Mouse (Mus musculus): Measurements from ENCODE around the gene Ift80.
"Not testable (repeated sequence)": the region's sequence is repeated elsewhere in the genome, so short reads cannot be mapped to it uniquely, and the experiment has no call there.

The Ift80 gene

GRCm38 (mm10) chr3:68957413-68957812, 47.0 kb downstream of the Ift80 start:
- Histone ChIP-seq H3K36me3 (ENCODE audit: insufficient read depth, low read length) (peaks cover 19% of the 10 kb centered on the region), H3K9me3 (ENCODE audit: low read length) (no peaks in the 10 kb centered on the region), H3K4me1 (replicated peaks; ENCODE audit: low read depth, low read length) (no peaks in the 10 kb centered on the region), H3K27me3 (ENCODE audit: insufficient read depth, low read length) (no peaks in the 10 kb centered on the region), H3K4me3 (replicated peaks; ENCODE audit: low read length) (no peak overlapping the region)
- no peak for TF ChIP-seq POU5F1 (IDR thresholded peaks at IDR 0.05; ENCODE audit: borderline replicate concordance, low read length)
- no peak for TF ChIP-seq NANOG (IDR thresholded peaks at IDR 0.05; ENCODE audit: borderline replicate concordance, low read length)
- TF ChIP-seq CTCF (conservative IDR thresholded peaks at IDR 0.05; ENCODE audit: low read length): no peak

- Histone ChIP-seq H3K36me3 (ENCODE audit: insufficient read depth, low read length) (peaks cover 15% of the 10 kb centered on the region), H3K27me3 (ENCODE audit: insufficient read depth, low read length) (no peaks in the 10 kb centered on the region), H3K9me3 (ENCODE audit: low read length) (no peaks in the 10 kb centered on the region), H3K4me1 (replicated peaks; ENCODE audit: low read depth, low read length) (no peaks in the 10 kb centered on the region), H3K4me3 (replicated peaks; ENCODE audit: low read length) (no peak overlapping the region)
- TF ChIP-seq CTCF (conservative IDR thresholded peaks at IDR 0.05; ENCODE audit: low read length) (no peak), NANOG (IDR thresholded peaks at IDR 0.05; ENCODE audit: borderline replicate concordance, low read length) (no peak), POU5F1 (IDR thresholded peaks at IDR 0.05; ENCODE audit: borderline replicate concordance, low read length) (no peak)
Observed at GRCm38 (mm10) chr3:68956454-68956853, 47.9 kb downstream of the Ift80 start.

- peak; percentile 68 for TF ChIP-seq CTCF (conservative IDR thresholded peaks at IDR 0.05; ENCODE audit: low read length)
- no peak for TF ChIP-seq POU5F1 (IDR thresholded peaks at IDR 0.05; ENCODE audit: borderline replicate concordance, low read length)
- TF ChIP-seq NANOG (IDR thresholded peaks at IDR 0.05; ENCODE audit: borderline replicate concordance, low read length): no peak
- Histone ChIP-seq H3K36me3 (ENCODE audit: insufficient read depth, low read length) (peaks cover 10% of the 10 kb centered on the region), H3K27me3 (ENCODE audit: insufficient read depth, low read length) (no peaks in the 10 kb centered on the region), H3K4me3 (replicated peaks; ENCODE audit: low read length) (no peak overlapping the region), H3K9me3 (ENCODE audit: low read length) (no peaks in the 10 kb centered on the region), H3K4me1 (replicated peaks; ENCODE audit: low read depth, low read length) (no peaks in the 10 kb centered on the region)
Observed at GRCm38 (mm10) chr3:68954487-68954886, 49.9 kb downstream of the Ift80 start.

- no peak overlapping the region for H3K4me3 ChIP-seq (replicated peaks; ENCODE audit: low read length)
- no peaks in the 10 kb centered on the region for H3K9me3 ChIP-seq (ENCODE audit: low read length)
- H3K27me3 ChIP-seq (ENCODE audit: insufficient read depth, low read length): no peaks in the 10 kb centered on the region
- H3K4me1 ChIP-seq (replicated peaks; ENCODE audit: low read depth, low read length): no peaks in the 10 kb centered on the region
- H3K36me3 ChIP-seq (ENCODE audit: insufficient read depth, low read length): peaks cover 10% of the 10 kb centered on the region
- TF ChIP-seq POU5F1 (IDR thresholded peaks at IDR 0.05; ENCODE audit: borderline replicate concordance, low read length) (no peak), NANOG (IDR thresholded peaks at IDR 0.05; ENCODE audit: borderline replicate concordance, low read length) (no peak), CTCF (conservative IDR thresholded peaks at IDR 0.05; ENCODE audit: low read length) (no peak)
Observed at GRCm38 (mm10) chr3:68952707-68953106, 51.7 kb downstream of the Ift80 start.

GRCm38 (mm10) chr3:68951971-68952370, 52.4 kb downstream of the Ift80 start:
- H3K9me3 ChIP-seq (ENCODE audit: low read length); H3K36me3 ChIP-seq (ENCODE audit: insufficient read depth, low read length): not testable (repeated sequence)

DNA sequence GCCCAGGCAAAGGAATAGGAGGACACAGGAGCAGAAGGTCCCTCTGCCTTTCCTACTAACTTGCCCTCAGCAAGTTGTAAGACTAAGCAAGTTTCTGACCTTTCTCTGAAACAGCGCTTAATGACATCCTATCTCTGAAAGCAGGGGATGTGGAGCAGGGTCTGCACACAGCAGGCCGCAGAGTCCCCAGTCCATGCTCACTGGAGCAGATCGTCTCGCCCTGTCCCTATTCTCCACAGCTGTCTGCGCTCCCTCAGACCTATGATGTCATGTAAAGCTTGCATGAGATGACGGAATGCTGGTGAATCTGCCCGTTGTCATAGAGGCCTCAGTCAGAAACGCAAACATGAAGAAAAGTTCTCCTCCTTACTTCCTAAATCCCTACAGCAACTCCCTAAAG, 55.0 kb downstream of the Ift80 start:
- TF ChIP-seq NANOG (IDR thresholded peaks at IDR 0.05; ENCODE audit: borderline replicate concordance, low read length) (no peak), POU5F1 (IDR thresholded peaks at IDR 0.05; ENCODE audit: borderline replicate concordance, low read length) (no peak), CTCF (conservative IDR thresholded peaks at IDR 0.05; ENCODE audit: low read length) (no peak)
- no peaks in the 10 kb centered on the region for H3K9me3 ChIP-seq (ENCODE audit: low read length)
- no peaks in the 10 kb centered on the region for H3K27me3 ChIP-seq (ENCODE audit: insufficient read depth, low read length)

More at GRCm38 (mm10) chr3:68951971-68952370, 52.4 kb downstream of the Ift80 start:
- not testable (repeated sequence) for H3K27me3 ChIP-seq (ENCODE audit: insufficient read depth, low read length); H3K4me3 ChIP-seq (replicated peaks; ENCODE audit: low read length); H3K4me1 ChIP-seq (replicated peaks; ENCODE audit: low read depth, low read length)

DNA sequence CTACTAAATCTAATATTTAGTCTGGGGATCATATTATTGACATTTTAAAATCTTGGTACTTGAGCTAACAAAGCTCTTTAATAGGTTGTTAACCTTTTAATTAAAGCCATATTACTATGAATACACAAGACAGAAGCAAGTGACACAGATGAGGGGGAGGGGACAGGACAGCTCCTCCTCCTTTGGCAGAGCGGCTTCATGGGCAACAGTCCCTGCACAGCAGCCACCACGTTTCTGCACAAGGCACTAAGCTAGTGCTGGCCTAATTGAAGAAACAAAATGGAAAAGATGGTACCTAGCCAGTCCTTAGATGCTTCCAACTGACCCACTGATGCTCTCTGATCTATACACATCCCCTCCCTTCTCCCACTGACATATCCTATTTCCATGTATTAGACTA, 55.5 kb downstream of the Ift80 start:
- Histone ChIP-seq H3K36me3 (ENCODE audit: insufficient read depth, low read length) (peaks cover 4% of the 10 kb centered on the region), H3K27me3 (ENCODE audit: insufficient read depth, low read length) (no peaks in the 10 kb centered on the region)

More for the DNA sequence above, 55.0 kb downstream of the Ift80 start:
- H3K4me1 ChIP-seq (replicated peaks; ENCODE audit: low read depth, low read length): peaks cover 5% of the 10 kb centered on the region; the same call in 1 of the 2 replicates
- peaks cover 4% of the 10 kb centered on the region for H3K36me3 ChIP-seq (ENCODE audit: insufficient read depth, low read length)
- no peak overlapping the region for H3K4me3 ChIP-seq (replicated peaks; ENCODE audit: low read length)

DNA sequence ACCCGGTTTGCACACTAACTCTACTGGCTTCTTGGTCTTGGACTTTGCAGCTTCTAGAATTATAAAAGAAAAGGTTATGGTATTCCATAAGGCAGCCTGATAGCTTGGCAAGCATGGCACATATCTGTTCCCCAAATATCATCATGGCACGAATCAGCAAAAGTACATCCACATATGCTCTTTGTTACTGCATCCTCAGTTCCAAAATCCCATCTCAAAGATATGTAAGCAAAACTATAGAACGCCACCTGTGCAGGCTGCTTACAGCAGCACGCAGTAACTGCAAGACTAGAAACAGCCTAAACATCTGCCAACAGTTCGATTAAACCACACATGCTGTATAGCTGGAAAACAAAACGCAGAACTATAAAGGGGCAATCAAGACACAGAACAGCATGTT, 62.5 kb downstream of the Ift80 start:
- Histone ChIP-seq H3K9me3 (ENCODE audit: low read length) (no peaks in the 10 kb centered on the region), H3K4me1 (replicated peaks; ENCODE audit: low read depth, low read length) (peaks cover 19% of the 10 kb centered on the region), H3K36me3 (ENCODE audit: insufficient read depth, low read length) (peaks cover 9% of the 10 kb centered on the region; the same call in 1 of the 2 replicates), H3K4me3 (replicated peaks; ENCODE audit: low read length) (no peak overlapping the region), H3K27me3 (ENCODE audit: insufficient read depth, low read length) (no peaks in the 10 kb centered on the region)
- no peak for TF ChIP-seq CTCF (conservative IDR thresholded peaks at IDR 0.05; ENCODE audit: low read length)
- no peak for TF ChIP-seq NANOG (IDR thresholded peaks at IDR 0.05; ENCODE audit: borderline replicate concordance, low read length)
- no peak for TF ChIP-seq POU5F1 (IDR thresholded peaks at IDR 0.05; ENCODE audit: borderline replicate concordance, low read length)

More for the DNA sequence above, 55.5 kb downstream of the Ift80 start:
- TF ChIP-seq CTCF (conservative IDR thresholded peaks at IDR 0.05; ENCODE audit: low read length) (no peak), POU5F1 (IDR thresholded peaks at IDR 0.05; ENCODE audit: borderline replicate concordance, low read length) (no peak), NANOG (IDR thresholded peaks at IDR 0.05; ENCODE audit: borderline replicate concordance, low read length) (no peak)
- peaks cover 5% of the 10 kb centered on the region; the same call in 1 of the 2 replicates for H3K4me1 ChIP-seq (replicated peaks; ENCODE audit: low read depth, low read length)
- H3K4me3 ChIP-seq (replicated peaks; ENCODE audit: low read length): no peak overlapping the region
- no peaks in the 10 kb centered on the region for H3K9me3 ChIP-seq (ENCODE audit: low read length)

DNA sequence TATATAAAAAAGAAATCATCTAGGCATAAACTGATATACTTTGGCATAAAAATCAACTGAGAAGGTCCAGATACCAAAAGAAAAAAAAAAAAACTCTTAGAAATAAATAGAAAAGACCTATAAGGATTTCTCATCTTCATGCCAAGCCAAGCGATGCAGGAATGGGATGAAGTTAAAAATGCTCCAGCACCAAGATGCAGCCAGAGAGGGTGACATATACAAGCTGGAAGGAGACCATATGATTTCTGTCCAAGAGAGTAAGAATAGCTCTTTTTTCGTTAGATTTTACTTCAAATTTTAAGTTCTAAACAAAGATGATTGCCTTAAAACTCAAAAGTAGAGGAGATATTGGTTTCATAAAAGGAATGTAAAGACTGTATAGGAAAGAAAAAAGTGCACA, 64.1 kb downstream of the Ift80 start:
- Histone ChIP-seq H3K4me1 (replicated peaks; ENCODE audit: low read depth, low read length) (peaks cover 15% of the 10 kb centered on the region), H3K4me3 (replicated peaks; ENCODE audit: low read length) (no peak overlapping the region), H3K9me3 (ENCODE audit: low read length) (no peaks in the 10 kb centered on the region), H3K36me3 (ENCODE audit: insufficient read depth, low read length) (peaks cover 12% of the 10 kb centered on the region; the same call in 1 of the 2 replicates), H3K27me3 (ENCODE audit: insufficient read depth, low read length) (no peaks in the 10 kb centered on the region)
- TF ChIP-seq POU5F1 (IDR thresholded peaks at IDR 0.05; ENCODE audit: borderline replicate concordance, low read length) (no peak), CTCF (conservative IDR thresholded peaks at IDR 0.05; ENCODE audit: low read length) (no peak), NANOG (IDR thresholded peaks at IDR 0.05; ENCODE audit: borderline replicate concordance, low read length) (no peak)
